Mouse (Mus musculus): ENCODE data around the gene Cd72.
A peak's percentile ranks its signal among the peaks of the same experiment; 100 is the strongest.

Gene Cd72

GRCm38 (mm10) chr4:43425648-43426380 lies 28.6 kb downstream of the Cd72 start:
- no peak for DNase-seq

DNA sequence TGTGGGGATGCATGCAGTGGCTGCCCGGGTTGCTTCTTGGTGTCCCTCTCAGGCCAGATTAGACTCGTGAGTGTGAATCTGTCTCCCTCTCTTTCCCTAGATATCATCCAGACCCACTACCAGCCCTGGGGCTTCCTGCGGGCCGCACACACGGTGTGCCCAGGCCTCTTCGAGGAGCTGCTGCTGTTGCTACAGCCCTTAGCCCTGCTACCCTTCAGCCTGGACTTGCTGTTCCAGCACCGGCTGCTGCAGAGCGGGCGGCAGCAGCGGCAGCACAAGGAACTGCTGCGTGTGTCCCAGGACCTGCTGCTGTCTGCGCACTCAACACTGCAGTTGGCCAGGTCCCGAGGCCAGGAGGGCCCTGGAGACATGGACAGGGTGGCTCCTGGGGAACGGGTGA lies 29.2 kb downstream of the Cd72 start:
- DNase-seq, result no peak

DNA sequence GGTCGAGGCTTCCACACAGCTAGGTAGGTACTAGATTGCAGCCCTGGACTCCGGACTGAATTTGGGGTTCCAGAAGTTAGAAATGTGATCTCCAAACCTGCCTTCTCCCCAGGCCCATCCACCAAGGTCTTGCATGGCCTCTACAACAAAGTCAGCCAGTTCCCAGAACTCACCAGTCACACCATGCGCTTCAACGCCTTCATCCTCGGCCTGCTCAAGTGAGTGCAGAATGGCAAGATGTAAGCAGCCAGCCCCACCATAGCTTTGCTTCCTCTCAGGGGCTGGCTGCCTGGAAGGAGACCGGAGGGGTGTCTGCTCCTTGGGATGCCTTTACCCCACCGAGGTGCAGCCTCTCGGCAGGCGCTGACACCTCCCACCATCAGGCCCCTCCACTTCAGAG lies 30.4 kb downstream of the Cd72 start:
- no peak for DNase-seq

GRCm38 (mm10) chr4:43423267-43423934 lies 31.0 kb downstream of the Cd72 start:
- peak; percentile 74 for DNase-seq

DNA sequence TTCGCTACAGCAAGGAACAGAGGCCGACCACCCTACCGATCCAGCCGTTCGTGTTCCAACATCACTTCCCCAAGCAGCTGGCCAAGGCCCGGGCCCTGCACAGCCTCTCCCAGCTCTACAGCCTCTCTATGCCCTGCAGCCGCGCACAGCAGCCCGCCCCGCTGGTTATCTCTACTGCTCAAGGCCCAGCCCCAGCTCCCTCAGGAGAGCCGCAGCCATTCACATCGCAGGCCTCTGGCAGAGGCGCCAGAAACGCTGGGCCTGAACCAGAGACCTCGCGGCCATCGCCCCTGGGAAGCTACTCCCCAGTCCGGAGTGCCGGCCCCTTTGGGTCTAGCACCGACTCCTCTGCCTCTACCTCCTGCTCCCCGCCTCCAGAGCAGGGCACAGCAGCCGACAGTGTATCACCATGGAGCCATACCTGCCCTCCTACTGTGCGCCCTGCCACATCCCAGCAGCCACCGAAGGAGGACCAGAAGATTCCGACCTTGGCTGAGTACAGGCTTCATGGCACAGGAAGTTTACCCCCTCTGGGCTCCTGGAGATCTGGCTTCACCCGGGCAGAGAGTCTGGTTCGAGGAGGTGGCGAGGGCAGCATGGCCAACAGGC lies 32.7 kb downstream of the Cd72 start:
- DNase-seq, result no peak

GRCm38 (mm10) chr4:43420305-43420704 lies 34.1 kb downstream of the Cd72 start:
- DNase-seq, result peak; percentile 89

- DNase-seq, result no peak
Measured at GRCm38 (mm10) chr4:43419801-43420281, 34.6 kb downstream of the Cd72 start.

GRCm38 (mm10) chr4:43418973-43419656 lies 35.3 kb downstream of the Cd72 start:
- peak; percentile 81 for DNase-seq

DNA sequence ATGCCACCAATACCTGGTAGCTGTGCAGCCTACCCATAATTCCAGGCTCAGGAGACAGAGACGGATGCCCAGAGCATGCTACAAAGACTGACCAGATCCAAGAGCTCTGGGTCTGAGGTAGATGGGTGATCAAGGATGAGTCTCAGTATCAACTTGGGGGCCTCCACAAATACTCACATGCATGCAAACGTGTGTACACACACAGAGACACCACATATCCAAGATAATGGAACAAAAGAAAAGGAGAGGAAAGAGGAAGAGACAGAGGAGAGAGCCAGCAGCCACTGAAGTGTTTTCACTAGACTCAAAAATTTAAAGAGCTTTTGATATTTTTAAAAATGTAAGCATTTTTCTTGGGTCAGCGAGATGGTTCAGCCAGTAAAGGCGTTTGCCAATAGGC lies 36.0 kb downstream of the Cd72 start:
- DNase-seq, result no peak

DNA sequence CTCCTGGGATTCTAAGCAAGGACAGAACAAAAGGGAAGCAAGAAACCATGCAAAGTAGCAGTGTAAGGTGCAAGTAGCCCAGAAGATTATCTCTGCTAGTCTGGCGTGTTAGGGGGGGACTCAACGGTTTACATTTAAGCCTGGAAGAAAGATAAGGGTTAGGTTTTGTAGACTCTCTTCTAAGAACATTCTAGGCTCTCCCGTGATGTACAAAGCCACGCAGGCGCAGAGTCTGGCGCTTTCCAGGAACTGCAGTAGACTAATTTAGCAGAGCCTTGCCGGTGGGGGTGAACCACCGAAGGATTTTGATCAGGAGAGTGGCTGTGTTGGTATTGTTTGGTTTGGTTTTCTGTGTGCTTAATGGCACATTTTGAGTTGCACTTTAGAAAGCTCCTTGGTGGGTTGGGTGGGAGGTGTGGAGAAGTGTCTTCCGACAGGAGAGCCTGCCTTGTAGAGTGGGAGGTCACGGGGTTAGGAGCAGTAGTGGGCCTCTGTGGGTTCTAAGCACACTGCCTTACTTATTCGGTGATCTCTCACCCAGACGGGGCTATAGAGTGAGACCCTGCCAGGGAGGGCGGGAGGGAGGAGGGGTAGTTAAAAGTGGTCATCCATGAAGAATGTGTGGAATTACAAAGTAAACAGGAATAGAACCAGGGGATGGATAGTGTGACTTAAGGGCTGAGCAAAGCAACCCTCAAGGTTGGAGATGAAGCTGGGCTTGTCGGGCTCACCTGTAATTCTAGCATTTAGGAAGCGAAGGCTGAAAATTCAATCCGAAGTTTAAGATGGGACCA lies 37.0 kb downstream of the Cd72 start:
- DNase-seq, result no peak

DNA sequence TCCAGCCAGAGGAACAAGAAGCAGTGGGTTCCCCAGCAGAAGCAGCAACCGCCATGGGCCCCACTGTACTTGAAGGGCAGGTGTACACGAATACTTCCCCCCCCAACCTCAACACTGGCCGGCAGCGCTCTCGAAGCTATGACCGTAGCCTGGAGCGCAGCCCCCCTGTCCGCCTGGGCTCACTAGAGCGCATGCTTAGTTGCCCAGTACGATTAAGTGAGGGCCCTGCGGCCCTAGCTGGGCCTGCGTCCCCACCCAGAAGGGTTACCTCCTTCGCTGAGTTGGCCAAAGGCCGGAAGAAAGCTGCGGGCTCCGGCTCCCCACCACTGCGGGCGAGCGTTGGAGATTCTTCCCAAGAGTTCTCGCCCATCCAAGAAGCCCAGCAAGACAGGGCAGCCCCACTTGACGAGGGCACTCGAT lies 38.3 kb downstream of the Cd72 start:
- no peak for DNase-seq

- no peak for DNase-seq
Measured at GRCm38 (mm10) chr4:43415221-43416070, 39.0 kb downstream of the Cd72 start.

DNA sequence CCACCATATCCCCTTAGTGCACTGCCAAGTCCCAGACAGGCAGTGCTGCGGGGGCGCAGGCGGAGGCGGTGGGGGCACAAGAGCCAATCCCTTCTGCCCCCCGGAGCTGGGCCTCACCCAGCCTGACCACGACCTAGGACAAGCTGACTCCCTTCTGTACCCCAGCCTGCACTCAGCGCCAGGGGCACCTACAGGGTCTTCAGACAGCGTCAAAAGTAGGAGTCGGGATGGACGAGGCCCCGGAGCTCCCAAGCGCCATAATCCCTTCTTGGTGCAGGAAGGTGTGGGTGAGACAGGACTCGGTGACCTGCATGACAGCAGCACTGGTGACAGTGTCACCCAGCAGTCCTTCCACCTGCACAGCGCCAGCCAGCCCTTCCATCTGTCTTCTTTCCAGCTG lies 39.7 kb downstream of the Cd72 start:
- DNase-seq, result no peak

DNA sequence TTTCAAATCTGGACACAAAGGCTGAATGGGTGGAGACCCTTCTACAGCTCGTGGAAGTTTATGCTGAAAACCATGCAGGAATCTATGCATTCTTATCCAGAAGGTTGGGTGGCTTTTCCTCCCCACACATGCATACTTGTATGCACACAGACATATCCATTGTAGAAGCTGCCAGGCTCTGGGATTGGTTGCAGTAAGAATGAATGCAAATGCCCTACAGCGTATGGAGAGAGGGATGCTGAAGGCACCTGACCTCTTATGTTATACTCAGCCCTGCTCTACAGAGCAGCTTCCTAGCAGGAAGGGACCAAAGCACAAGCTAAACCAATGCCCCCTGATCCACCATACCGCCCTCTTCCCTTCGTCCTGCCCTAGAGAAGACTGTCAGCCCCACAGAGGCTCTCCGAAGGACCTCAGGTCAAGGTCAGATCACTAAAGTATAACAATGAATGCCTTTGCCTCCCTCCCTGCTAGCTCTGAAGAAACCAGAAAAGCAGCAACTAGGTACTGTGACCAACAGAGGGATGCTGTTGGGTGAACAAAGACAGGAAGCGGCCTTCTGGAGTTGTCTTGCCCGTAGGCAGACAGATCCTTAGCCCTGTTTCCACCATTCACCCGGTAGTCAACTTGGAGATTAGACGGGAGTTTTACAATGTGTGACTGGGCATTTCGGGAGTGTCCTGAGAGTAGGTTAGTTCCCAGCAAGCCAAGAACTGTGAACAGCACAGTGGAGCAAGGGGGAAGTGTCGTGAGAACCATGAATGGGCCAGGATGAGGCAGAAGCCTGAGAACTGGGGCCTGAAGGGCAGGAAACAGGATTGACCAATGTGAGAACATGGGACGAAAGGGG lies 47.1 kb downstream of the Cd72 start:
- no peak for DNase-seq

- DNase-seq, result peak; percentile 91
Measured at GRCm38 (mm10) chr4:43406162-43406971, 48.1 kb downstream of the Cd72 start.

DNA sequence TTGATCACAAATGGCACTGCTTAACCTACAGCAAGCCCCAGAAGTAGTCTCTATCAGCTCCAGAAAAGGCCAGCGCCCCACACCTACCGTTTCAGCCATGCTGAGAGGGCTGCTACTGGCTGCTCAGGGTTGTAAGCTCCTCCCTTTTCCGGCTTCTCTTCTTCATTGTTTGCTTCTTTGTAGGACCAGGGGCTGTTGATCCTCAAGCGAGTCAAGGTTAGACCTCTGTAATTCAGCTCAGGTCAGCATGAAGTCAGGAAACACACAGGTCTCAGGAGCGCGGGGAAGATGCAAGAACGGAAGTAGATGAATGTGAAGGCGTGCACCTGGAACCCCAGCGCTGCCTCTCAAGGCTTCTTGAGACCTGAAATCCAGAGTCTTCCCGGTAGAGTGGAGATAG lies 49.7 kb downstream of the Cd72 start:
- DNase-seq, result no peak

GRCm38 (mm10) chr4:43402212-43402611 lies 52.2 kb downstream of the Cd72 start:
- DNase-seq, result no peak

DNA sequence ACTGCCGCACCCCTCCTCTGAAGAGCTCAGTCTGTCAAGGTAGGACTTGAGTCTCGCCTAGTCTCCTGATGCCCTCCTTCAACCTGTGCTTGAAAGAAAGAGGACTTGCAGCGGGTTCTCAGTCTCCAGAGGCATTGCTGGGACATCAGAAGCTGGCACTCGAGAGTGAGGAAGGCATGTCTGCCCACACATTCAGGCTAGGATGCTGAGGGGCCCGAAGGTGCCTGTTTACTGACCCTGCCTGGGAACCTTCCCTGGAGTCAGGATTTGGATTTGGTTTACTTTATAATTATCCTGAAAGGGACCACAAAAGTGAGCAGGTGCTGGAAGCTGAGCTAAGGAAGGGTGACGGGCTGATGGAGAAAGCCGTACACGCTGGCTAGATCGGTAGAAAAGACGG lies 52.9 kb downstream of the Cd72 start:
- DNase-seq, result no peak

GRCm38 (mm10) chr4:43400976-43401375 lies 53.5 kb downstream of the Cd72 start:
- no peak for DNase-seq
